Mouse (Mus musculus): ENCODE measurements around the gene Slain2. TPM values are rescaled to one million over a fixed set of nuclear protein-coding genes. Genes with fewer than 3 reads are reported as not detected.
"Not testable (repeated sequence)": the region's sequence is repeated elsewhere in the genome, so short reads cannot be mapped to it uniquely, and the experiment has no call there.

The Slain2 gene
- total RNA-seq, 2 experiments from 2014 or later, result 24.4 to 27.4 TPM

- DNase-seq (ENCODE audit: low spot score in 2 of 2), result no peak
Observed at GRCm38 (mm10) chr5:72939311-72939710, 25.2 kb downstream of the Slain2 start.

- DNase-seq (ENCODE audit: low spot score in 2 of 2), result no peak
Observed at GRCm38 (mm10) chr5:72940906-72941432, 26.9 kb downstream of the Slain2 start.

- DNase-seq (ENCODE audit: low spot score in 2 of 2), result no peak
Observed at GRCm38 (mm10) chr5:72948136-72948535, 34.0 kb downstream of the Slain2 start.

- no peak for DNase-seq (ENCODE audit: low spot score in 2 of 2)
Observed at GRCm38 (mm10) chr5:72950252-72950651, 36.1 kb downstream of the Slain2 start.

- no peak for DNase-seq (ENCODE audit: low spot score in 2 of 2)
Observed at GRCm38 (mm10) chr5:72953996-72954604, 40.0 kb downstream of the Slain2 start.

- DNase-seq (ENCODE audit: low spot score in 2 of 2), result no peak
Observed at GRCm38 (mm10) chr5:72957281-72957680, 43.2 kb downstream of the Slain2 start.

- DNase-seq (ENCODE audit: low spot score in 2 of 2), result no peak
Observed at GRCm38 (mm10) chr5:72960096-72960495, 46.0 kb downstream of the Slain2 start.

- DNase-seq (ENCODE audit: low spot score in 2 of 2), result no peak
Observed at GRCm38 (mm10) chr5:72965706-72966105, 51.6 kb downstream of the Slain2 start.

GRCm38 (mm10) chr5:72972435-72972834 is 58.3 kb downstream of the Slain2 start:
- DNase-seq (ENCODE audit: low spot score in 2 of 2), result no peak

- no peak for DNase-seq (ENCODE audit: low spot score in 2 of 2)
Observed at GRCm38 (mm10) chr5:72972934-72973333, 58.8 kb downstream of the Slain2 start.

- no peak for DNase-seq (ENCODE audit: low spot score in 2 of 2)
Observed at GRCm38 (mm10) chr5:72974602-72975001, 60.5 kb downstream of the Slain2 start, which contains the start of gene Gm10135. Gm10135 (minus strand) TSS chr5:72974702.

- DNase-seq (ENCODE audit: low spot score in 2 of 2), result no peak
Observed at GRCm38 (mm10) chr5:72975996-72976395, 61.9 kb downstream of the Slain2 start.

- no peak for DNase-seq (ENCODE audit: low spot score in 2 of 2)
Observed at GRCm38 (mm10) chr5:72976539-72976938, 62.4 kb downstream of the Slain2 start.

GRCm38 (mm10) chr5:72984091-72984490 is 70.0 kb downstream of the Slain2 start:
- peak in 1 of 2 experiments; percentile 77 for DNase-seq (ENCODE audit: low spot score in 2 of 2)

GRCm38 (mm10) chr5:72987786-72988185 is 73.7 kb downstream of the Slain2 start:
- no peak for DNase-seq (ENCODE audit: low spot score in 2 of 2)

- DNase-seq (ENCODE audit: low spot score in 2 of 2), result no peak
Observed at GRCm38 (mm10) chr5:72989756-72990155, 75.7 kb downstream of the Slain2 start.

- no peak for DNase-seq (ENCODE audit: low spot score in 2 of 2)
Observed at GRCm38 (mm10) chr5:72992474-72992873, 78.4 kb downstream of the Slain2 start.

GRCm38 (mm10) chr5:72994424-72994823 is 80.3 kb downstream of the Slain2 start:
- DNase-seq (ENCODE audit: low spot score in 2 of 2), result no peak

- no peak for DNase-seq (ENCODE audit: low spot score in 2 of 2)
Observed at GRCm38 (mm10) chr5:72994928-72995327, 80.8 kb downstream of the Slain2 start.

GRCm38 (mm10) chr5:72995379-72995778 is 81.3 kb downstream of the Slain2 start:
- no peak for DNase-seq (ENCODE audit: low spot score in 2 of 2)

GRCm38 (mm10) chr5:72998546-72998945 is 84.4 kb downstream of the Slain2 start:
- DNase-seq (ENCODE audit: low spot score in 2 of 2), result not testable (repeated sequence)

GRCm38 (mm10) chr5:73004046-73004445 is 89.9 kb downstream of the Slain2 start:
- DNase-seq (ENCODE audit: low spot score in 2 of 2), result no peak
